Mouse (Mus musculus) ovary, postnatal 36 days (tissue): ENCODE results near the gene Plpp1.

ENCODE experiments used
- DNase-seq: peaks from one replicate; pipeline ENCODE4 v3.0.0; 2022; ENCODE audit warnings: low spot score, mixed read lengths

Gene Plpp1

DNA sequence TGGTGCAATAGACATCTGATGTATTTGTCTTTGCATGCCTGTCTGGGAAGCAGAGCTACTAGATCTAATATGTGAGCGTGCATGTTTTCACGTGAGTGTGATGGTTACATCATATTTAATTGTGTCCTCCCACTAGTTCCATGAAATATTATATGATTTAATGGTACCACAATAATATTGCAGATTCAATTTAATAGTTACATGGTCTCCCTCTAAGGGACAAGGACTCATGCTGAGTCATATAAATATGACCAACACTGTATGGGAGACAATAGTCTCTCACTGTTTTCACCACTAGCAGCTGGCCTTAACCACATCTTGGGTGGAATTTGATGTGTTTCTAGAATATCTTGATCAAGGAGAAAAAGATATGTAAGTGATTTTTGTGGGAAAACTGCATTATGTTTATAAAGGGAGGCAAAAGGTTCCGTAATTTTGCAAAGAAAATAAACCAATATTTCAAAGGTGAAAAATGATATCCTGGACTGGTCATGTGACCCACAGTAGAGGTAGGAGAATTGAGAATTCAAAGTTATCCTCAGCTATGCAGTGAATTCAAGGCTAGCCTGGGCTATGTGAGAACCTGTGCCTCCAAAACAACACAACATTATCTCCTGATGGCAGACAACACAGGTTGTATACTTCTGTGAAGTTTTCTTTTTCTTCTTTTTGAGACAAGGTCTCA, 26.5 kb upstream of the Plpp1 start:
- no peak for DNase-seq

DNA sequence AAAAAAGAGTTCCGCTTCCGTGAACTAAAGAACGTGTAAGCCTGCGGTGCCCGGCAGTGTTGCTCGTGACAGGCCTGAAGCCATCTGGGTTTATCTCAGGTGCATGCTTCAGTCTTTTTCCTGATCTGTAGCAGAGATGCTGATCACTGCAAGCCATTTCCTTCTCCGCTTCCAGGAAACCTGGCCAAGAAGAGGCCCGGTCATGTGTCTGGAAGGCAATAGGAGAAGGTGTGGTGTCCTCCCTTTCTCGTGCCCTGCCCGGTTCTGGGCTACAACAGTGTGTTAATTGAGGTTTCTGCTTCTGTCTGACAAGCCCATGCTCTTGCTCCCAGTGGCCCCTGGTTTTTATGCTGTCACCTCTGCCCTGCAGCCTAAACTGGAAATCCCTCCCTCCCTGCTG, 24.7 kb upstream of the Plpp1 start:
- no peak for DNase-seq

DNA sequence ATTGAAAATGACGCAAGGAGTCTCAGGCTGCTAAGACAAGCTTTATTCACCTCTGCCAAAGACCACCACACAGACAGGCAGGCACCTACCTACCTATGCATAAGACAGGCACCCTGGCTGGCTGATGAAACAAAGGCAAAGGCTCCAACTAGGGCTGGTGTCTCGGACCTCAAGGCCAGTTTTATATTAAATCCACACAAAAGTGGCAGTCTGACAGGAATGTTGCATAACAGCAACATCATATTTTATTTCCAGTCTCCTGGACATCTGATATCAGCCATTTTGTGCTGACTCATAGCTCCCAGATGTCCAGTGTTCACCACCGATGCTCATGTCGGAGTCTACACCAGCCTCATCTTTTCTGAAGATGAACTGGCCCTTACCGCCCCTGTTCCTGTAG, 22.2 kb upstream of the Plpp1 start:
- no peak for DNase-seq

DNA sequence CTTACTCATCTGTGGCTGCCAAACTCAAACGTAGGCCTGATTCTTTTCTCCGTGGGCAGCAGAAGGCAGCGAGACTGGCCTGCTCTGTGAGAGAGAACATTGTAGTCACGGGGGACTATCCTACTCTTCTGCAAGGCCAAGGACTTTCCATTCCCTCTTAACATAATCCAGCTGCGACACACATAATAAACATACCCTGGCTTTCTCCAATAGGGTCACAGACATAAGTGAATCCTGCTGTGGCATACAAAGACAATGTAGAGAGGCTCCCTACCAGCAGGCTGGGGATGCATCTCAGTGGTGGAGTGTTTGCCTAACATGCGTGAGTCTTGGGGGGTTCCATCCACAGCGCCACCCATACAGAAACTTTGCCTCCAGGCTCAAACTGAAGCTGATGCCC, 15.3 kb upstream of the Plpp1 start:
- no peak for DNase-seq

DNA sequence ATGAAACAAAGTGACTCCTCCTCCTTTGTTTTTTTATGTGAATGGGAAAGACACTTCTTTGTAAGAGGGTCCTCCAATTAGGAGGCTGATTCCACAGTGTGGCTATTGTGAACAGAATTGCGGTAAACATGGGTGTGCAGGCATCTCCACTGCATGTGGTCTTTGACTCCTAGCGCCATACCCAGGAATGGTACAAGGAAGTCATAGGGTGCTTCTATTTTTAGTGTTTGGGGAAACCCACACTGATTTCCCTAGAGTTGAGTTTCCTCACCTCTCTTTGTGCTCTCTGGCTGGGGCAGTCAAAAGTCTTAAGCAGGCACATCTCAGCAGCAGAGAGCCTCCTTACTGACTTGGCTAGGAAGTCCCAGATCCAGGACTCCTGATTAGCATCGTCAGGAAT, 14.4 kb upstream of the Plpp1 start:
- DNase-seq: no peak

DNA sequence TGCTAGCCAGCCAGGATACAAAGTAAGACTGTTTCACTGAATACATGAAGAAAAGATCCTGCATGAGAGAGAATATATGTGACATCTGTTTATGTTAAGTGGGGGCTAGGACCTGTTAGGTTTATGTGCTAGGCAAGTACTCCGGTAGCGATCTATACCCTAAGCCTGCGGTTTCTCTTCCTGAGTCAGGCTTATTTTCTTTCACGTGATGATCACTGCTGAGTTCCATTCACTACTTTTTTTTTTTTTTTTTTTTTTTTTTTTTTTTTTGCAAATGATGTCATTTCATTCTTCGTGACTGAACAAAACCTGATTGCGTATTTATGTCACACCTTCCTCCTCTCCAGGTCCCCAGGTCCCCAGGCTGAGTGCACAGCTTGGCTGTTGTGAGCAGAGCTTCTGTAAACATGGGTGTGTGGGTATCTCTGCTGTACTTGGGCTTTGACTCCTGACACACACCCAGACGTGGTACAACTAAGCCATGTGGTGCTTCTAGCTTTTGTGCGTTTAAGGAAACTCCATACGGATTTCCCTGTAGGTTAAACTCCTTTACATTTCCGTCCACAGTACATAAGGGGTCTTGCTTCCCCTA, 13.6 kb upstream of the Plpp1 start:
- DNase-seq: no peak

DNA sequence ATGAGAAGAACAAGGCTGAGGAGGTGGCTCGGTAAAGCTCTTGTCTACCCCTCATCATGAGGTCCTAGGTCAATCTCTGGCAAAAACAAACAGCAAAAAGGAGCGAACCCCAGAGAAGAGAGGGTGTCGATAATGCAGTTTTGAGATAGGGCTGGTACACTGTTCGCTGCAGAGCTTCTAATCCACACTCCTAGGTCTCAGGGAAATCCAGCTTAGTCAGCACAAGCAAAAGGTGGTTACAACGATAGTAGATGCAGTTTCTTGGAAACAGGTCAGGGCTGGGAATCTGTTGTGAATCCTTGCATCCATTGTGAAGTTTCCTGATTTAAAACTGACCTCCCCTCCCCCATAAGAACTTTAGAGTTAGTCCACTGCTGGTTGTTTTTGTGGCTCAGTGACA, 9.8 kb upstream of the Plpp1 start:
- no peak for DNase-seq

DNA sequence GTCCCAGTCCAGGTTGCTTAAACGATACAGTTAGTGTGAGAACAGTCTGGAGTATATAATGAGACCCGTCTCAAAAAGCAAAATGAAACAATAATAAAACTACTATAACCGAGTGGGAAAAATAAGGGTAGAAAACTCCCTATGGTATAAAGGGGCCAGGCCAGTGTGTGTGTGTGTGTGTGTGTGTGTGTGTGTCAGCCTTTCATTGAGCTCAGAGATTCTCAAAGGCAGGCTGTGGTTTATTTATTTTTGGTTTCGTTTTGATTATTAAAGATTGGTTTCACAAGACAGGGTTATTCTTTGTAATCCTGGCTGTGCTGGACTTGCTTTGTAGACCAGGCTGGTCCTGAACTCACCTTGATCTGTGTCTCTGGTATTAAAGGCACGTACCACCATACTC, 8.7 kb upstream of the Plpp1 start:
- DNase-seq: no peak

DNA sequence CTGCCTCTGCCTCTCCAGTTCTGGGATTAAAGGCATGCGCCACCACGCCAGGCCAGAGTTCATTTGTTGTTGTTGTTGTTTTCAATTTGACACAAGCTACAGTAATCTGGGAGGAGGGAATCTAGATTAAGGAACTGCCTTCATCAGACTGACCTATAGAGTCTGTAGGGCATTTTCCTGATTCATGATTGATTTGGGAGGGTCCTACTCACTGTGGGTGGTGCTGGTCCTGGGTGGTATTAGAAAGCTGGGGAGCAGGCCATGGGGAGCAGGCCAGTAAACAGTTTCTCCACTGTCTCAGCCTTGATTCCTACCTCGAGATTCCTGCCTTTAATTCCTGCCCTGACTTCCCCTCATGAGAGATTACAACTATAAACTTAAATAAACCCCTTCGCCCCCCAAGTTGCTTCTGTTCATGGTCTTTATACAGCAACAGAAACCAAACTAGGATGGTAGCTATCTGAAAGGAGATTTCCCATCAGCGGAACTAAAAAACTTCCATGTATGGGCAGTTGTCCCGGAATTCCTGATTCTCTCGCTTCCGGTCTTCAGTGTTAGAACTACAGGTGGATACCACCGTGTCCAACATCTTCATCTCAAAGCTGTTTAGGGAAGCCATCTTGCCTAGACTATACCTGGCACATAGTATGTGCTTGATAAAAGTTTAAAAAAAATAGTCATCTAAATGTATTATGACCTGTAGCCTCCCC, 2.2 kb upstream of the Plpp1 start:
- no peak for DNase-seq

DNA sequence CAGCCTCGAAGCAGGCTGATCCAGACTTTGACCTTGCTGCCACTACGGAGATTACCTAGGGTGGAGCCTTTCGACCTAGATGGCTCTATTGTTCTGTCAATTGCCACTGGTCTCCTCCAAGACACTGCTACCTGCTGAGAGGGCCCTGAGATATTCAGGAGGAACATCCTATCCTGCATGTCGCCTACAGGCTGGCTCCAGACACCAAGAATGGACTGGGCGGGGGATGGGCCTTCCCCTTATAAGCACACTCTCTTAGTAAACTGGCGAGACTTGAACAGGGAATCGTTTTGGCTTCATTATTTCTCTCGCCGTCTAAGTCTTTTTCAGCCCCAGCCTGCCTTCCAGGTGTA, 1.7 kb upstream of the Plpp1 start:
- no peak for DNase-seq

DNA sequence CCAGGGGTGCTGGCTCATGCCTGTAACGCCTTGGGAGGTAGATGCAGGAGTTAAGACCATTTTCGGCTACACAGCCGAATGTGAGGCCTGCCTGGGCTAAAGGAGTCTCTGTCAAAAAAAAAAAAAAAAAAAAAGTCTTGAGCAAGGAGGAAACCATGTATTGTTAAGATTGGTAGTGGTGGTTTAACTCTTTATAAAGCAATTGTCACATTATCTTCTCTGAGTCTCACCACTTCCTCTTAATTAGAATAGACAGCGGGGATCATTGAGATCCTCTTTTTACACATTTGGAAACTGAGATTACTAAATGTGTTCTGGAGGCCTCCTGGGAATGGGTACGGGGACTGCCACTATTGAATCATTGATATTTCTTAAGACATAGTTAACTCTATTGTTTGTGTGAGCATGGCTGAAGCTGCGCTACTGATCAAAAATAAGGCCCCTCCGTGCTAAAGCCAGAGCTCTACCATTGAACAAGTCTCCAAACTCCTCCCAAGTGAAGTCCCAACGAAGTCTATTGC, 811 bp upstream of the Plpp1 start:
- DNase-seq: no peak

DNA sequence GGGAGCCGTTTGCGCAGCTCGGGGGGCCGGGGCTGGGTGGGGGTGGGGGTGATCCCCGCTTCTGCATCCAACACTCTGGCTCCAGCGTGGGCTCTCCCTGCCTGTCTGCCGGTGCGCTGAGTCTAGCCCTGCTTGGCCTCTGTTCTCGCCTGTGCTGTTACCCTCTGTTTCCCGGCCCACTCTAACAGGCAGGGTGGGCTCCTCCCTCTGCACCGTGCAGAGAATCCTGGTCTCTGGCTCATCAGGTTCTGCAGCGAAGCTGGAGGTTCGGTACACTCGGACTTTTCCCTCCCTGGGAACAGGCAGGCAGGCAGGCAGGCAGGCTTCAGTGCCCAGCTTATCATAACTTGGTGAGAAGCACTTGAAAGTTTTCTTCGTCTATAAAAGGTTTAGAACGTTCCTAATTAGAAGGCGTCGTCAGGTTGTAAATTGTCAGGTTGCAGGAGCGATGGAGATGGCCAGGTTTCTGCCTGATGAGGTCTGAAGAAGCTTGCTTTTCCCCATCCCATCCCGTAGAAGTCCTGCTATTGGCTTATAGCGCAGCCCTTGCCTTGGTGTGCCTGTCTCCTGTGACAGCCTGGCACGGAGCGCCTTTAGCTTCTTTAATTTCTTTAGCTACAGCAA, 901 bp downstream of the Plpp1 start:
- peak; percentile 21 for DNase-seq

DNA sequence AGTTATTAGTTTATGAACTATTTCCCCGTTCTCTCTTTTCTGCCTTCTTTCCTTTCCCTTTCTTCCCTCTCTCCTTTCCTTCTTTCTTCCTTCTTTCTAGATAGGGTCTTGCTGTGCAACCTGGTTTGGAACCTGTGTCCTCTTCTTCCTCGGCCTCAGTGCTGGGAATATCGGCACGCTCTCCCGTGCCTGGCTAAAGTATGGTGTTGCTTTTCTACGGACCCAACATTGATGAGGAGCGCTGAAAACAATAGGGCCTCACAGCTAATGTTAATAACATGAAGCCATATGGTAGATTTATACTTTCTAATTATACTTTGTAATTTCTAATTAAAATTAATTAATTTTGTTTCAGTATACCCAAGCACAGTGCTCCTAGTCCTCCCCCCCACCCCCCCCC, 2.5 kb downstream of the Plpp1 start:
- DNase-seq: no peak

DNA sequence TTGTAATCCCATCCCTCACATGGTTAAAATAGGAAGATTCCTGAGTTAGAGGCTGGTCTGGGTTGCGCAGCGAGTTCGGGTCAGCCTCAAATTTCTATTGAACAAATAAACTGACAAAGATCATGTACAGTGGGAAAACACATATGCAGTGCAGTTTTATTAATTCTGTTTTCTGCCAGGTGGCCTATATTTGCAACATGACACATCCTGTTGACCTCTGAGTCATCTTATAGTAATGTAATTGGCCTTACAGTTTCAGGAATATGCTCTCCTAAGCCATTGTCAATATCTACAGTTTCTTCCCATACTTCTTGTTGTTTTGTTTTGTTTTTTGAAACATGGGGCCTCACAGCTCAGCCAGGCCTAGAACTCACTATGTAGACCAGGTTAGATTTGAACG, 3.1 kb downstream of the Plpp1 start:
- no peak for DNase-seq

DNA sequence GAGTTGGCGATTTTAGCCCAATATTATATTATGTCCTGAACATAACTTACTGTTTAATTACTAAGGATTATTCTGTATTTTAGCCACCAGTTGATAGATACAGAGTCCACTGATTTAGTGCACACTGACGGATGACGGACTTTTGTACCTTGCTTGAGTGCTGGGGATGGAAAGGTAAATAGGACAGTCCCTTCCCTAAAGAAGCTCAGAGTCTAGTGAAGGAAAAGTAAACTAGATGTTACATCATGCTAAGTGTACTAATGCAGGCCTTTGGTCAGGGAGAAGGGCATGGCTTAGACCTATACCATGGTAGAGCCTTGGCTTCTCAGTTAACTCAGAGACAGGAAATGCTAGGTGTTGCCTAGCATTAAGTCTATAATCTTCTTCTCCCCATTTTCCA, 4.9 kb downstream of the Plpp1 start:
- no peak for DNase-seq

DNA sequence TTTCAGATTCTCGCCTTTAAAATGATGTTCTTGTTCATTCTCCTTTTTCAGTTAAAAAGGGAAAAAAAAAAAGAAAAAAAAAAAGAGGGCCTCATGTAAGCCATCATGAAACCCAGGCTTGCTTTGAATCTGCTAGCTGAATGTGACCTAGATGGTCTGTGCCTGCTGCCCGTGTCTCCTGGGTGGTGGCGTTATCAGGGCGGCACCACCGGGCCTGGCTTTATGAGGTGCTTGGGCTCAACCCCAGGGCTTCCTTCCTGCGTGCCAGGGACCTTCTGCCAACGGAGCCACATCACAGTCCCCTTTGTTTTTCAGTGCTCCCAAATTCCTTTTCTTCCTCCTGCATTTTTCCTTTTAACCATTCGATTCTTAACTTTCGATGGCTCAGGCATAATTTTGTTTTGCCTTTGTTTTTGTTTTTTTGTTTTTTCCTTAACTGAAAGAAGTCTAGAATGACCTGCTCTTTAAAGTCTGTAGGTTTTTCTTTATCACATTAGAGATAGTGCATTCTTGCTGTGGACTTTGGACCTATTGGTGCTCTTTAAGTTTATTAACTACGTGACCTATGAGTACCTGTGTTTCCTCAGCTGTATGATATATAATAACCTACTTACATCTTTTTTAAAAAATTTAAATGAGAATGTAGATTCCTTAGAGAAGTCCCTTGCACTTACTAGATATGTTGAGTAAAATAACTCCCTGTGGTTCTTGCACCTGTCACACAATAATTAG, 7.5 kb downstream of the Plpp1 start:
- DNase-seq: no peak

DNA sequence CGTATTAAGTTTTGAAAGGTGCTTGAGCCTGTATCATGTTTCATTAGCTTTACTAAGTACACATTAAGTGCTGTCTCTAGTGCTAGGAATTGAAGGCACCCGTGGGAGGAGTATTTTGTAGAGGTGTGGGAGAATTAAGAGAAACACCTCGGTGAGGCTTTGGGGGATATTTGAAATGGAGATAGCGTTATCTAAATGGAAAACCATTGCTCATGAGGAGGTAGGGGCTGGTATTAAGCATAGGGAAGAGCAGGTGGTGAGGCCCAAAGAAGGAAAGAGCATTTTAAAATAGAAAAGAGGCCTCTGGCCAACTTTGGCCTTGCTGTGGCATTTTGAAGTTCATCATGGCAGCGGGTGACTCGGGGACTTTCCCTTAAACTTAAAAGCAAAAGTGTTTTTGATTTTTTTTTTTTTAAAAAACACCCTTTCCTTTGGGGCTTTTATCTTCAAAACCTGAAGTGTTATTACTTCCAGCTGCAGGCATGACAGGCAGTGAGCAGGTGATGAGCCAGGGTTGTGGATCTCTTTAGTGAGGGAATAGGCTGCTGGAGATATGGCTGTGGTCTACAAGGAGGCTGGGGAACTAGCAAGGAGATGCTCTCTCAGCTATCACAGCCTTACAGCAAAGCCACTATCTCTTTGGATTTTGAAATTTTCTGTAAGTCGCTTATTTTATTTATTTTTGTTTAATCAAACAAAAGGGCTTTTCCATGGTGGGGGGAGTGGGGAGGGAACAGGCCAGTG, 9.1 kb downstream of the Plpp1 start:
- no peak for DNase-seq

DNA sequence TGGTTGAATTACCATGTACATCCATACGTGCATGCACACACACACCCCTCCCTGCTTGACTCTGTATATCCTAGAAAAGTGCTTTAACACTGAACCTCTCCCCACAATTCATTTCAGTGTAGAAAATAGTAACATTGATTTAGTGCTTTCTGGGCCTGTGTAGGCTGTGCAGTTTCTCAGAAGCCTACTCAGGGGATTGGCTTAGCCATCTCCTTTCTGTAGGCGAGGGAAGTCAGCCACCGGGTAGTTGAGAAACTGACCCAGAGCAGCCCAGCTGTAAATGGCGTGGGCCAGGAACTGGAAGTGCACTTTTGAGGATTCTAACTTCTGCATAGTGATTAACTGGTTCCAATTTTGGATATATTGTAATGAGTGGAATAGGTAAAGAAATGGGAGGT, 9.7 kb downstream of the Plpp1 start:
- DNase-seq: no peak

DNA sequence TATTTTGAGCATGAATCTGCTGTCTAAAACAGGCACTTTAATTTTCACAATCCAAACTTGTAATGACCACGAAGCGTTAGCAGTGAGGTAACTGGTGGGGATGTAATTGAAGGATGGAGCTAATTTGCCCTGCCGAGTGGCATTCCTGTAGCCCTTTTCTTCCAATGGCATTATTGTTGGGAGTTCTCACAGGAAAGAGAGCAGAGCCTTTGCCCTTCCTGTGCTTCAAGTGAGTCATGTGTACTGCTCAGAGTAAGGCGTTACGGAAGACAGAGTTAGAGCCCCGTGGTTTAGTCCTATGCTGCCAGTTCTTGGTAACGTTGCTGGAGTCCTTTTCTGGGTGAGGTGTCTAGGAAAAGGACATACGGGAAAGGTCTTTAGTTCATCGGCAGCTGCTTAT, 10.2 kb downstream of the Plpp1 start:
- no peak for DNase-seq

DNA sequence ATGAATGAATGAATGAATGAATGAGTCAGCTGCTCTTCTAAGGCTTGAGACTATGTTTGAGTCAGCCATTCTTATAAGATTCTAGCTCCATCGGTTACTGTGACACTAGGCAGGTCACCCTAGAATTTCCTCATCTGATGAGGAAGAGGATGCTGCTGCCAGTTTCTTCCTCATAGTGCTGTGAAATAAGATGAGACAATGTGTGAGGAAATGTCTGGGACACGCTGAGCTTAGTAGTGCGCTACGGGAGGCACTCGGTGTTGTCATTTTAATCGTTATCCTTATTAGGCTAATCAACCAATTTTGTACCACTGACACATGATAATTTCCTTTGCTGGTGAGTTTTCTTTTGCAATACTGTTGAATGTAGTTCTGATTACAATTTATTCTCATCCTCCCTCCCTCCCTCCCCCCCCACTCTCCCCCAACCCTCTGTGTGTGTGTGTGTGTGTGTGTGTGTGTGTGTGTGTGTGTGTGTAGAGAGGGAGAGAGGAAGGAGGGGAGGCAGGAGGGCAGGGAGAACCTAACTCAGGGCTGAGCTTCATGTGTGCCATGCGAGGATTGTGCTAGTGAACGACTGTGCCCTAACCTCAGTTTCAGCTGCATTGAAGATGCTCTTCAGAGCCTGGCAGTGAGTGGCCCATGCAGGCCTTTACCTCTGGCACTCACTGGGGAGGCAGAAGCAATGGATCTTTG, 11.3 kb downstream of the Plpp1 start:
- no peak for DNase-seq

DNA sequence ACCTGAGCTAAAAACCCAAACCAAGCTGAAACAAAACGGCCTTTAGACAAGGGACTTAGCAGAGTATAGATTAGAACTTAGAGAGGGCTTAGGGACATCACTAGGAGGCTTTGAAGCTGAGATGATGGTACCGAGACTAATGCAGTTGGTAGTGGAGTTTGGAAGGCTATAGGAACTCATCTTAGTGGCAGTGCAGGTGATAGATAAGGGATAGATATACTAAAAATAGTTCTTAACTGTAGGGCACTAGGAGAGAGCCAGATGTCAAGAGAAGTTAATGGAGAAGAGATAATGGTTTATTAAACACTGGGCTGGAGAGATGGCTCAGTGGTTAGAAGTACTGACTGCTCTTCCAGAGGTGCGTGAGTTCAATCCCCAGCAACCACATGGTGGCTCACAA, 15.4 kb downstream of the Plpp1 start:
- no peak for DNase-seq
